Mouse (Mus musculus): ENCODE measurements at regions not wholly inside any gene's neighbourhood (a gene's known extent, or its start where the extent isn't known, plus 50 kb on each side); places are given as distances from the start of the nearest gene placed in this dataset.

- Histone ChIP-seq H3K4me1 (peaks cover 4% of the 10 kb centered on the region), H3K4me2 (no peak overlapping the region), H3K27me3 (replicated peaks) (no peaks in the 10 kb centered on the region), H3K4me3 (no peak overlapping the region), H3K9me3 (no peaks in the 10 kb centered on the region), H3K9ac (no peak overlapping the region), H3K36me3 (no peaks in the 10 kb centered on the region), H3K27ac (replicated peaks) (no peak overlapping the region)
- 61% methylated on average over 3 of the region's 3 CpGs for WGBS
- no peak for ATAC-seq (ENCODE audit: extremely low read depth, insufficient number of reproducible peaks, low FRiP score, low TSS enrichment)
Measured at GRCm38 (mm10) chr16:18715381-18715780, 61.3 kb upstream of the Cldn5 start.

- H3K4me2 ChIP-seq: no peak overlapping the region
- H3K27ac ChIP-seq (replicated peaks): no peak overlapping the region
- H3K4me1 ChIP-seq: peaks cover 4% of the 10 kb centered on the region
- no peak for ATAC-seq (ENCODE audit: extremely low read depth, insufficient number of reproducible peaks, low FRiP score, low TSS enrichment)
- peaks cover 11% of the 10 kb centered on the region for H3K27me3 ChIP-seq (replicated peaks)
- 18% methylated on average over 2 of the region's 2 CpGs for WGBS
- H3K36me3 ChIP-seq: no peaks in the 10 kb centered on the region
- H3K4me3 ChIP-seq: no peak overlapping the region
- no peak overlapping the region for H3K9ac ChIP-seq
- no peaks in the 10 kb centered on the region for H3K9me3 ChIP-seq
Measured at GRCm38 (mm10) chr16:18718040-18718439, 58.6 kb upstream of the Cldn5 start.

GRCm38 (mm10) chr16:18720433-18721233 is 56.0 kb upstream of the Cldn5 start:
- Histone ChIP-seq H3K27ac (replicated peaks) (no peak overlapping the region), H3K27me3 (replicated peaks) (peaks cover 20% of the 10 kb centered on the region), H3K4me3 (no peak overlapping the region), H3K9ac (no peak overlapping the region), H3K9me3 (no peaks in the 10 kb centered on the region), H3K36me3 (no peaks in the 10 kb centered on the region), H3K4me1 (peaks cover 4% of the 10 kb centered on the region), H3K4me2 (no peak overlapping the region)
- no peak for ATAC-seq (ENCODE audit: extremely low read depth, insufficient number of reproducible peaks, low FRiP score, low TSS enrichment)
- WGBS: 65% methylated on average over 13 of the region's 13 CpGs

GRCm38 (mm10) chr16:18723186-18723843 is 53.3 kb upstream of the Cldn5 start:
- H3K4me2 ChIP-seq: no peak overlapping the region
- no peaks in the 10 kb centered on the region; the same call in 1 of the 2 replicates for H3K4me1 ChIP-seq
- H3K27me3 ChIP-seq (replicated peaks): peaks cover 20% of the 10 kb centered on the region
- H3K9ac ChIP-seq: no peak overlapping the region
- no peaks in the 10 kb centered on the region for H3K36me3 ChIP-seq
- no peaks in the 10 kb centered on the region for H3K9me3 ChIP-seq
- ATAC-seq (ENCODE audit: extremely low read depth, insufficient number of reproducible peaks, low FRiP score, low TSS enrichment): no peak
- no peak overlapping the region for H3K27ac ChIP-seq (replicated peaks)
- H3K4me3 ChIP-seq: no peak overlapping the region
- 76% methylated on average over 3 of the region's 3 CpGs for WGBS

GRCm38 (mm10) chr16:18723874-18724273 is 52.8 kb upstream of the Cldn5 start:
- Histone ChIP-seq H3K9me3 (no peaks in the 10 kb centered on the region), H3K4me1 (no peaks in the 10 kb centered on the region), H3K36me3 (no peaks in the 10 kb centered on the region), H3K4me2 (no peak overlapping the region), H3K9ac (no peak overlapping the region), H3K4me3 (no peak overlapping the region), H3K27me3 (replicated peaks) (peaks cover 20% of the 10 kb centered on the region), H3K27ac (replicated peaks) (no peak overlapping the region)
- WGBS: 37% methylated on average over 3 of the region's 3 CpGs
- no peak for ATAC-seq (ENCODE audit: extremely low read depth, insufficient number of reproducible peaks, low FRiP score, low TSS enrichment)

GRCm38 (mm10) chr16:18724706-18725105 is 51.9 kb upstream of the Cldn5 start:
- Histone ChIP-seq H3K9me3 (no peaks in the 10 kb centered on the region), H3K4me3 (no peak overlapping the region), H3K4me1 (no peaks in the 10 kb centered on the region), H3K27ac (replicated peaks) (no peak overlapping the region), H3K9ac (no peak overlapping the region), H3K27me3 (replicated peaks) (peaks cover 20% of the 10 kb centered on the region), H3K4me2 (no peak overlapping the region), H3K36me3 (no peaks in the 10 kb centered on the region)
- 28% methylated on average over 6 of the region's 6 CpGs for WGBS
- ATAC-seq (ENCODE audit: extremely low read depth, insufficient number of reproducible peaks, low FRiP score, low TSS enrichment): no peak

Data from heart, embryonic 13.5 days (tissue).